Mouse (Mus musculus) heart, adult 10 weeks (tissue): Measurements from ENCODE around the gene Ccnf. TPM values are rescaled to one million over a fixed set of nuclear protein-coding genes. Genes with fewer than 3 reads are reported as not detected.

Experiments
- polyA plus RNA-seq: library from polyadenylated mRNA; stranded (reverse); fragments of 350-450 nt; fragmentation: Illumina TruSeq; extraction: RNeasy Lipid Tissue Mini Kit (QIAGEN cat#74804); gene quantifications from one replicate; pipeline ENCODE4 v1.2.3, GENCODE M21; 2014; ENCODE audit warnings: low read depth, low replicate concordance

The Ccnf gene
- 0.45 TPM for polyA plus RNA-seq

GRCm38 (mm10) chr17:24251320-24252069 is at the start of gene Ccnf:
Gene Ccnf, minus strand, starts transcription at chr17:24251484.

GRCm38 (mm10) chr17:24220435-24221411 is 30.6 kb downstream of the Ccnf start, which contains the start of gene Tedc2:
Gene Tedc2, minus strand, starts transcription at chr17:24220851.

GRCm38 (mm10) chr17:24209043-24209915 is 42.0 kb downstream of the Ccnf start, which contains the start of gene Ntn3:
Gene Ntn3, minus strand, starts transcription at chr17:24209531.

GRCm38 (mm10) chr17:24205284-24205888 is 45.9 kb downstream of the Ccnf start, which contains the start of gene Tbc1d24:
Gene Tbc1d24, minus strand, starts transcription at chr17:24205562.

Other genes with a start within 250 kb of the Ccnf start
- gene Prss27, start 213.3 kb downstream of the Ccnf start, polyA plus RNA-seq: not detected
- gene Kctd5, start 178.0 kb downstream of the Ccnf start, polyA plus RNA-seq: 9.1 TPM
- gene Pdpk1, start 100.6 kb downstream of the Ccnf start, polyA plus RNA-seq: 21.0 TPM
- gene Amdhd2, start 87.7 kb downstream of the Ccnf start, polyA plus RNA-seq: 14.9 TPM
- gene Atp6v0c, start 81.8 kb downstream of the Ccnf start, polyA plus RNA-seq: 283 TPM
- gene Tbc1d24, start 45.9 kb downstream of the Ccnf start, polyA plus RNA-seq: 10.7 TPM
- 1.2 TPM for gene Ntn3, start 42.0 kb downstream of the Ccnf start, polyA plus RNA-seq
- 2.4 TPM for gene Tedc2, start 30.6 kb downstream of the Ccnf start, polyA plus RNA-seq
- gene Abca17, start 99.6 kb upstream of the Ccnf start, polyA plus RNA-seq: not detected
- gene Abca3, start 100.5 kb upstream of the Ccnf start, polyA plus RNA-seq: 11.2 TPM
- gene Rnps1, start 163.1 kb upstream of the Ccnf start, polyA plus RNA-seq: 82.4 TPM
- gene Eci1, start 175.2 kb upstream of the Ccnf start, polyA plus RNA-seq: 445 TPM
- 3.4 TPM for gene Dnase1l2, start 191.6 kb upstream of the Ccnf start, polyA plus RNA-seq
- gene E4f1, start 218.8 kb upstream of the Ccnf start, polyA plus RNA-seq: 21.5 TPM
- gene Pgp, start 218.9 kb upstream of the Ccnf start, polyA plus RNA-seq: 36.4 TPM
- not detected for gene Bricd5, start 222.4 kb upstream of the Ccnf start, polyA plus RNA-seq
- 11.6 TPM for gene Mlst8, start 227.6 kb upstream of the Ccnf start, polyA plus RNA-seq
- 0.47 TPM for gene Caskin1, start 237.1 kb upstream of the Ccnf start, polyA plus RNA-seq